Mouse (Mus musculus) embryo, embryonic 11.5 days (tissue): Measurements from ENCODE around the gene Cd200r3.

Experiments
- DNase-seq: peaks from one replicate; pipeline ENCODE4 v3.0.0-alpha.2; 2012; ENCODE audit warnings: low read depth, low spot score

The Cd200r3 gene

DNA sequence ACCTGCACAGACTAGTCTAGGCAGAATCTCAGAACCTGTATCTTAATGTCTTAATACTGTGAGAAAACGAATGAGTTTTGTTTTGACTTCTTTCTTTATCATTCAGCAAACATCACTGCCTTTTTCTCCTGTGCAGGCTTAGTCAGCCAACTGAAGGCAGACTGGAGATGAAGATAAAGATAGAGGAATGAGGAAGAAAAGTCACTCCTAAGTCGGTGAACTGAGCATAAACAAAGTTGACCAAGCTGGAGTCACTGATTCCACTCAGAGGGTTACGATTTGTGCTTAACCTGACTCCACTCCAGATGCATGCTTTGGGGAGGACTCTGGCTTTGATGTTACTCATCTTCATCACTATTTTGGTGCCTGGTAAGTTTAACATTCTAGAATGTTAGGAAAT, at the start of gene Cd200r3:
Gene Cd200r3, plus strand, starts transcription at position 211 of the 400 bp plus-strand sequence.
- DNase-seq, result no peak

DNA sequence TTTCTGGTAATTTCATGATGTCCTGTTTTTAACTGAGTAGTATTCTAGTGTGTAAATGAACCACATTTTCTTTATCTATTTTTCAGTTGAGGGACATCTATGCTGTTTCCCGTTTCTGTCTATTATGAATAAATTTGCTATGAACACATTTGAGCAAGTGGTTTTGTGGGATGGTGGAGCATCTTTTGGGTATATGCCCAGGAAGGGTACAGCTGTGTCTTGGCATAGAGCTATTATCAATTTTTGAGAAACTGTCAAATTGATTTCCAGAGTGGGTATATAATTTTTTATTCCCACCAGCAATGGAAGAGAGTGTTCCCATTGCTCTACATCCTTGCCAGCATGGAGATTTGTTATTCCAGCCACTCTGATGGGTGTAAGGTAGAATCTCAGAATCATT, 11.5 kb upstream of the Cd200r3 start:
- DNase-seq, result no peak

DNA sequence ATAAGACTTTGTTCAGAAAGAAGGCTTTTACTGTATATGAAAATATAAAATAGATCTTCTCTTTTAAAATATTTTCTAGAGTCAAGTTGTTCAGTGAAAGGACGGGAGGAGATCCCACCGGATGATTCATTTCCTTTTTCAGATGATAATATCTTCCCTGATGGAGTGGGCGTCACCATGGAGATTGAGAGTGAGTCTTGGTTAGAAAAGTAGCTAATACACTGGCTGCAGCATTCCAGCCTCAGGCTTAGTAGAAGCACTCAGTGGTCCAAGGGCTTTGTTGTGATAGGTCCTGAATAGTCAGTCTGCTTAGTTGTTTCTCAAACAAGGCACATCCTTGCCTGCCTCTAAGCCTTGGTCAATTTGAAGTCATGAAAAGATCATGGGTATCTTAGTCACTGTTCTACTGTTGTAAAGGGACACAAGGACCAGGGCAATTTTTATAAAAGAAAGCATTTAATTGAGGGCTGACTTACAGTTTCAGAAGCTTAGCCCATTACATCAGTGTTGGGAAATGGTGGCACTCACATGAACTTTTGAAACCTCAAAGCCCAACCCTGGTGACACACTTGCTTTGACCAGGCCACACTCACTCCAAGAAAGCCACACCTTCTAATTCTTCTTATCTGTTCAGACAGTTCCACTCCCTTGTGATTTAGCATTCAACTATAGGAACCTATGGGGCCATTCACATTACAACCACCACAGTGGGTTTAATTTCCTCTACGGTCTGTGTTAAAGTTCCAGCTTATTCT, 8.1 kb downstream of the Cd200r3 start:
- DNase-seq, result no peak

DNA sequence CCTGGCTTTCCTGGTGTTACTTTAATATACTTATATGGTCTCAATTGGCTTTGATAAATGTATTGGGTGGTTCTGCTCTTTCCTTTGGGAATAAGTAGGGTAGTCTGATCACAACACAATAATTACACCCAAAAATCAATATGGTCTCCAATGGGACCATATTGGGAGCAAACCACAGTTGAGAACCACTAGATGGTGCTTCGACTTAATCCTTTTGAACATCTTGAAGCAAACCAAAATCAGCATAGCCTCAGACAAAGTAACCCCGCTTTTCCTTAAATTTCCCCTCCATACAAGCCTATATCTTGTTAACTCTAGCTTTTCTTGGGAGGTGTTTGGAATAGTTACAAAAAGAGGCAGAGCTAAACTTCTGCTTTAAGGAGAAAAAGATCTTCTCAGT, 18.8 kb downstream of the Cd200r3 start:
- no peak for DNase-seq

DNA sequence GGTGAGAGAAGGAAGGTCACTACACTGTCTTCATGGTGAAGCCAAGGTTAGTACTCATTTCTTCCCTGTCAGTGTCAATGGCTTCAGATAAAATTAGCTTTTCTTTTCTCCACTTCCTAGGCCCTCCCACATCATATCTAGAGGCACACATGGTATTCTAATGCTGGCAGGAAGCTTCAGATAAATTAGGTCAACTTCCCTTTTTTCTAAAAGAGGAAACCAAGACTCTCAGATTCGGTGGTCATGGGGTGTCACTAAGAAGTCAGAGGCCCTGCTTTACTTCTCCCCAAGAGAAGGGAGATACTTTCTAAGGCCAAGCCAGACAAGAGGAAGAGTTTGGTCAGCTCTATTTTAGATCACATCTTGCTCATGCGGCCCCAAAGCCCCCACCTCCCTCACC, 19.3 kb downstream of the Cd200r3 start:
- DNase-seq, result no peak

DNA sequence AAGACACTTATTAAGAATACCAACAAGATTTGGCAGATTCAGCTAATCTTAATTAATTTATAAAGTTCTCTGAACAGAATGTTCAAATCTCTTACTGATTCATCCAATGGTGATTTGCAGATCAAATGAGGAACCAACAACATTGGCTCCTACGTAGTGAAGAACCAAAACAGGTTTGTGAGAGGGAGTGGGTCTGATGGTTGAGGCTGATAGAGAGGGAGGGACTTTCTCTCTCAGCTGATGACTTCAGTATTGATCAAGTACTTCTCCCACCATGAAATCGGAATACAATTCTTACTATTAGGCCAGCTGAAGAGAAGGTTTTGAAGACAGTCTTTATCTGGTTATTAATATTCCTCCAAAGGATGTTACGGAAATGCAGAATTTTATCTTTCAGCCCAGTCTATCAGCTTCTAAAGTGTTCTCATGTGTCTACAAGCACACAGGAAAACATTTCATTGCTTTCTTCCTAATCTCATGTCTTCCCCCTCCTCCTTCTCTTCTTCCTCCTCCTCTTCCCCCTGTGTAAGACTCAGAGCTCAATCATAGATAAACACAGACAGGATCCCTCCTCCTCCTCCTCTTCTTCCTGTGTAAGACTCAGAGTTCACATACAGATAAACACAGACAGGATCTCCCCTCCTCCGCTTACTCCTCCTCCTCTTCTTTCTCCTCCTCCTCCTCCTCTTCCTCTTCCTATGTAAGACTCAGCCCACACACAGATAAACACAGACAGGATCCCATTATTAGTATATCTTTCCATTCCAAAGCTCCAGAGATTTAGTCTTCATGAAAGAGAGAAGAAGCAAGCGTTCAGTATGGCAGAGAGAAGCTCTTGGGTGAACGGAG, 21.3 kb downstream of the Cd200r3 start:
- no peak for DNase-seq

DNA sequence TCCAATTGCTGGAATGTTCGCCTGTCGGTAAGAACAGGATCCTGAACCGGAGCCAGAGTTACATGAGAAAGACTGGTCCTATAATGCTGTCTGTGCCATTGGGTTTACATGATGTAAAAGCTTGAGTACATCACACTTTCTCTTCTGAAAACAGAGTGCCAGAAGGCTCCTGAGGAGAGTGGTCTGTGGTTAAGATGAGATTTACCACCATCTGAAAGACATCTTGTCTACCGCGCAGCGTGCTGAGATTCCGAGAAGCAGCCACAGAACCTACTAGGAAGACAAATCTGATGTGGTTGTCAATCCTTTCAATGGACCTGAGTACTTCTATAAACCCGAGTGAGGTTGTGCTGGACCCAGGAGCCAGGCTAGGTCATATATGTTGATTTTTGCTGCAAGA, 21.9 kb downstream of the Cd200r3 start:
- DNase-seq, result no peak

DNA sequence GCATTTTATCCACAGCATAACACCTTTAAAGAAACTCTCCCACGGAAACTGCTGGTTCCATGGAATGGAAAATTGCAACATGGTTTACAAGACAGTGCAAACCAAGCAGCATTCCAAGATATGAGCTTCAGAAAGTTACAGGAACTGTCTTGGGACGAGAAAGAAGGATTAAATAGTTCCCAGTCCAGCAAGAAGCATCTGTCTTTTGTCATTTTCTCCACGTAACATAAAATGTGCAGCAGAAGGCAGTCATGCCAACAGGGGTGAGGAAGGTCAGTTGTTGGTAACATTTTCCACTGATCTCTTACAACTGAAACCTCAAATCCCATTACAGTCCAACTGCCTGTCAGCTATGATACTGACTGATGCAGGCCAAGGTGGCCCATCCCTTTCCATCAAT, 22.4 kb downstream of the Cd200r3 start:
- no peak for DNase-seq

DNA sequence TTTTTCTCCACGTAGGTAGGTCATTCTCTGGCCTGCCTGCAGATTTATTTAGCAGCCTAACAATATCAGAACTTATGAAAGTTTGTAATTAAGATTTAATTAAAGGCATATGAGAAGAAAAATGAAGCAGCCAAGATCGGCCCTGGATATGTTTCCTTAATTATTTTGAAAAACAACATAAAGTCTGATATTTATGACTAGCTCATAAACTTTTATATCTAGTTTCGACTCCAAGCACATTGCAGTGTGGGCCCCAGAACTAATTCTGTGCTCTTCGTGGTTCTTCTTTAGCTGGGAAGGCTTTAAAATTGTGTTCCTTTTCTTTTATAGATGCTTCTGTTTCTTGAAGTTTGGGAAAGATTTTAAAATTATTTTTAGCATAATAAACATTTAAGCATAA, 23.4 kb downstream of the Cd200r3 start:
- DNase-seq, result no peak

DNA sequence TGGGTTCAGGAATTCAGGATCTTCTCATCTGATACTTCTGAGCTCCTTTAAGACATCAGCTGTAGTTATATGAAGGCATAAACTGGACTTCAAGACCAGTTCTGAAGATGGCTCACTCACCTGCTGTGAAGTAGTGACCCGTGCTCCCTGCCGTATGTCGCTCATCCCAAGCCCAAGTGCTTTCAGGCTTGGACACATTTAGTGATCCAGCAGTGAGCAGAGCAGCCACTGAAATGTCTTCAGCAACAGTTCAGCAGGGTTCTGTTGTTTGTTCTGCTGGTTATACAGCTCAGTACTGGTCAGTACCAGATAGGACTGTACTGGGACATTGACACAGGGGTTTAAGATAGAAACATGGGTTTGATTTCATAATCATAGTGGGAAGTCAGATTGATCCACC, 24.6 kb downstream of the Cd200r3 start:
- no peak for DNase-seq

DNA sequence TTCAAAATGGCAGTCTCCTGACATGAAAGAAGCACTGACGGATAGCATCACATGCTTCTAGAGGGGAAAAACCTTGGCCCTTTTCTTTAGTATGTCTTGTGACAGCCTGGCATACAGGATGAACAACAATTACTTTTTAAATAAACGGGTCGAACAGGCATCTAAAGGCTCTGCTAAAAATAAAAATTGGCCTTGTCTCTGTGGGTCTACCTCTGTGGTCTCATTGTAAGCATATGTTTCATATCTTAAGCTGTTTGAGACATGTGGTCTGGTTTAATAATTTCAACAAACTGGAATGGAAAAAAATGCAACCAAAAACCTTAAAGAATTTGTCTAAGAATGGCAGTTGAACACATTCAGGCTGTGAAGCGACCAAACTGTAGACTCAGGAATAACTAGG, 27.4 kb downstream of the Cd200r3 start:
- no peak for DNase-seq

DNA sequence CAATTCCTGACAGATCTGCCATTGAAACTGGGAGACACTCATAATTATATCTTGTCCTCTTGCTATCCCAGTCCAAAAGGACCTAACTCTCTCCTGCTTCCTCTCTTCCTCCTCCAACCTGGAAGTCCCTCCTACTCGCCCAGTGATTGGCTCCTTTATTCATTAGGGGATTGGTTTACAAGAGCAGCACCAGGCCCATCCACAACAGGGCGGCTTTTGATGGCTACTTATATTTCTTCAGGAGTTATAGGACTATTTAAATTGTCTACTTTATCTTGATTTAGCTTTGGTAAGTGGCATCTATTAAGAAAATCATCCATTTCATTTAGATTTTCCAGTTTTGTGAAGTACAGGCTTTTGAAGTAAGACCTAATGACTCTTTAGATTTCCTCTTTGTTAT, 30.6 kb downstream of the Cd200r3 start:
- DNase-seq, result no peak

DNA sequence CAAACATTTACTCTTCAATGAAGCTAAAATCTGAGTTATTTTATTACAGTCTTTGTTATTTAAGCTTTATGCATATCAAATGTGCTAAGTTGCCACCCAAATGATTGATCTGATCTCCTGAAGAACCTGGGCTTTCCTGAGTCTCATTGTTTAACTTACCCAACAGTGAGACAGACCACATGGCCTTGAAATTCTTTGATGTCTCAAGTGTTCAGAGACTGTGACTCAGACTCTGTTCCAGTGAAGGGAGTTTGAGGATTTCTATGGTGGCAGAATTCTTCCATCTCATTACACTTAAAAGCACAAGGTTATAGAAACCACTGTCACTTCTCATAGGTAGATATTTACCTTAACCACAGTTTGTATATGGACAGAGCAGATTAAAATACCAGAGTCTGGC, 32.6 kb downstream of the Cd200r3 start:
- no peak for DNase-seq

DNA sequence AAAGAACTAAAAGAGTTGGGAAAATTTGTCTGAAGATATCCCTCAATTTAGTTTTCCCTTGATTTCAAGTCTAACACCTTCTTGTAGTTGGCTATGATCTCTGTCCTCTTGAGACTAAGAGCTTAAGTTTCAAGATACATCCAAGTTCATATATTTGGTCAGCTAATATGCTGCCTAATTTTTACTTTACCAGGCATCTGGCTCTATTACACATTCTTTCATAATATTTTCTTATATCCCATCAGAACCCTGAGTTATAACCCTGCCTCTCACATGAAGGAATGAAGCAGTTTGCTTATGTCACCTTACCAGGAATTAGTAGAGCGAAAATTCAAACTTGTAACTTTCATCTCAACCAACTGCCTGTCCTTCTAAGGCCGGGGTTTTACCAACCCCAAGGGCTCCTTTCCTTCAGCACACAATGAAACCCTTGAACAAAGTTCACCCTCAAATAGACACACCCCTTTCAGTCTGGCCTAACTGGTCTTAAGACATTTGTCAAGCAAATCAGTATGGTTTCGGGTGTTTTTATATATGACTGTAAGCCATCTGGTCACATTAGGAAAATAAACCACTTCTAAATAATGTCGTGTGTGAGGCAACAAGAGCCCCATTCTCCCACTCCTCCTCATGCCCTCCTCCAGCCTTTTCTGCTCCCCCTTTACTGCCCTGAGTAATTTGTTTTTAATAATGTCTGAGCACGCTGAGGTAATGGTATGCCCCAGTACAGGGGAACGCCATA, 33.6 kb downstream of the Cd200r3 start:
- no peak for DNase-seq

DNA sequence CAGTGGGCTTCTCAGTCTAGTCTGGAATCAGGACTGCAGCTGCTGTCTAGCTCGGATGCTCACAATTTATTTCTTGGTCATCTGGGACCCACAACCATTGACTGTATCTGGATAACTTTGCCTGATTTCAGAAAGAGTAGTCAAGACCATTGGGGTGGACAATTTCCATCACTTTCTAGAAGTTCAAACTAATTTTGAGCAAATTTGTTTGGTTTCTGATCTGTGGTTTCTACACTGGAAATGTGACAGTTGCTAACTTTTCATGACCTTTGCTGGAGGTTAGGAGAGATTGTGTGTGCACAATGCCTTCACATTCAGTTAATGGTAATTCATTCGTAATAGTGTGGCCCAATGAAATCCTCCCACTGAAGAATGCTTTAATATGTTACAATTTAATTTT, 34.7 kb downstream of the Cd200r3 start:
- no peak for DNase-seq

DNA sequence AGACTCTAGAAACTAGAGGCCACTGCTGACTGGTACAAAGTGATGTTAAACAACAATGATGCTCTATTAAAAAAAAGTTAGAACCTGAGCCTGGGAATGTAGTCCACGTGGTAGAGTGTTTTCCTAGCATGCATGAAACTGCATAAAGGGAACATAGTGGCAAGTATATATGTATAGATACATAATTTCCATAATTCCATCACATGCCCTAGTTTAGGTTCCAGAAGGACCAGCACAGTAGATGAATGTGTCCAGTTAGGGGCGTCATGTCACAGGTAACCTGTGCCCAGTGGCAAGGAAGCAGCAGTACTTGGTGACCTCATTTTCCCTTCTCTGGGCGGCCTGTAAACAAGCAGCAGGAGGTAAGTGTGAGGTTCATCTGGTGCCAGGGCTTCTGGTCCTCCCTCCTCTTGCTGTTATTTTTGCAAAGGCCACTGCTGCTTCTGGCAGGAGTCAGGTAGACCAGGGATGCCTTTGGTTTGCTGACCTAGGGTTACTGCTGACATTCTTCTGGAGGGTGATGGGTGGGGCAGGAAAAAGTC, 35.9 kb downstream of the Cd200r3 start:
- DNase-seq, result no peak

DNA sequence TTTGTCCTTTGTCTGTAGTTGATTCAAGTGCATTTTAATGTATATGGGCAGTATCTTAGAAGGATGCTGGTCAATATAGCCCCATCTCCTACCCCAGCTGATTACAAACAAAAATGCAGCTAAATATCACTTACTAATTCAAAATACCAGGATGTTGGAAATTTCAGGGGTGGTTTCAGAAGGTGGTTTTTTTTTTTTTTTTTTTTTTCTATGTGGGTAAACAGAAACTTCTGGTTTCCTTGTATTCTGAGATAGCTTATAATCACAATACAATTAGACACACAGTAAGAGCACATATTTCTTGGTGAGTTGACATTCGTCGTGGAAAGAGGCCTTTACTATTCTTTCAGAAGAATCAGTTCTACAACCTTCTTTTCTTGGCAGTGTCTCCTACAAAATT, 39.5 kb downstream of the Cd200r3 start:
- no peak for DNase-seq

DNA sequence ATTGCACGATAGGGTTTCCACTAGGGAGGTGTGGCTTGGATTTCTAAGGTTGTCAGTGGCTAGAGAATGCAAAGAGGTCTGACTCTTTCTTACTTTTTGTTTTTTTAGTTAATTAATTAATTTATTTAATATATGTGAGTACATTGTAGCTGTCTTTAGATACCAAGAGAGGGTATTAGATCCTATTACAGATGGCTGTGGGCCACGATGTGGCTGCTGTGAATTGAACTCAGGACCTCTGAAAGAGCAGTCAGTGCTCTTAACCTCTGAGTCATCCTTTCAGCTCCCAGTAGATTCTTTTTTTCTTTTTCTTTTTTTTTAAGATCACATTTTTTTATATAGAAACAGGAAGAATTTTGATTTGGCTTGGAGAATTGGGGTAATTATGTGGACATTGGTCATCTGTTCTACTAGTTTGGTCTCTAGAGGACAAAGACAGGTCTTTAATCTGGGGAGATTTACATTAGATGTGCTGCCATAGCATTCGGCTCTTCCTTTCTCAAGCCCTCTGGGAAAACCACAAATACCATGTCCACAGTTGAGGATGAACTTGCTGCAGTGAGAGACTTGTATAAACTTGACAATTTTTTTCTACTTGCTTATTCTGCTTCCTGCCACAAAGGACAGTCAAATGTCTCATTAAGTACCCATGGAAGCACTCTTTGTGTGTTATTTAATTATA, 40.0 kb downstream of the Cd200r3 start:
- no peak for DNase-seq

DNA sequence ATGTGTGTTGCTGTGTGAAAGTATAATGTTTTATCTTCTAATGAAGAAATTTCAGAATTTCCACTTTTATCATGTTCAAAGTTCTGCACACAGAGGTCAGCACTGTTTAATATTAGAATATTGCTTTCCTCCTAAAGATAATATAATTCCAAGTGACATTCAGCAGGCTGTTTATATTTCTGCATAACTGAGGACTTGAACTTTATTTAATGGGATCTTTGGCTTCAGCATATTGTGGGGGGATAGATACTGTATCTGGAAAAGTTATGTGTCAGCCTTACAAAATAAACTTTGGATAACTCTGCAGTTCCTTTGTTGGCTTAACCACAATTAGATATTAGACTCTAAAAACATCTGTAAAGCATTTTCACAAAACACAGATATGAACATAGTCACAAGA, 40.6 kb downstream of the Cd200r3 start:
- no peak for DNase-seq

DNA sequence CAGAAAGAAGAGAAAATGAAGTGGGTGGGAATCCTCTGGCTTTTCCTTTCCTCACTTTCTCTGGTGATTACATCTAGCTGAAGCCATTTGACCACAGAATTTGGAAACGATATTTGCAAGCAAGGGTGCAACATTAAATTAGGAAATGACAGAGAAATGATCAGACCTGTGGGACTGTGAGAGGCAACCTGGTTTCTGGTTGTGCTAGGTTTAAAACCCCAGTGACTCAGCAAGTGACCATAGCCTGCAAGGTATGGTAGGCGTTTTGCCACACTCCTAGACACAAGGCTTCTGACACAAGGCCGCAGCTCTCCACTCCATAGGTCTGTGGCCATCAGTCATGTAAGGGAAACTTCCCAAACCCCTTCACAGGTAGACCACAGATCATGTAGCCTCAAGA, 41.4 kb downstream of the Cd200r3 start:
- DNase-seq, result no peak

DNA sequence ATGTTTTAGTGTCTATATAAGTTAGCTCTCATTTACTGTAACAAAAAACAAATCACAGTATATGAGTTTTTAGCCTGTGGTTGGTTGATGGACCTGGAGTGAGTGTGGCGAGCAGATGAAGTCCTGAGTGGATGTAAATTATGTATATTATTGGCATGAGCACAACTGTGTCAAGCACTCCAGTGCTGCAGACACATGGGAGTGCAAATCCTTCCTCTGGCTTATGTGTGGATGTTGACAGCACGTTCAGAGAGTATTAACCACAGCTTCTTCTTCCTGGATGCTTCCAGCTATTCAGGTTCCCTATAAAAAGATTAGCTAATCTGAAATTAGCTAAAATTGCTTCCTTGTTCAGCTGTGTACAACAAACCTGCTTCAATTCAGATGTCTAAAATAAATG, 42.6 kb downstream of the Cd200r3 start:
- DNase-seq, result no peak
